Mouse (Mus musculus) kidney, postnatal 25 days (tissue): ENCODE measurements around the gene Emid1.
A peak's percentile ranks its signal among the peaks of the same experiment; 100 is the strongest.
"Not testable (repeated sequence)": the region's sequence is repeated elsewhere in the genome, so short reads cannot be mapped to it uniquely, and the experiment has no call there.

ENCODE experiments used
- DNase-seq, 2 experiments: peaks; one replicate each; pipeline ENCODE4 v3.0.0; 2021; ENCODE audit warnings: mixed read lengths in 2 of 2

Gene Emid1

GRCm38 (mm10) chr11:5102384-5102783 lies 49.7 kb downstream of the Emid1 start:
- no peak for DNase-seq

GRCm38 (mm10) chr11:5101641-5102040 lies 50.4 kb downstream of the Emid1 start:
- DNase-seq, result no peak

GRCm38 (mm10) chr11:5100801-5101200 lies 51.3 kb downstream of the Emid1 start:
- no peak for DNase-seq

GRCm38 (mm10) chr11:5100283-5100682 lies 51.8 kb downstream of the Emid1 start:
- no peak for DNase-seq

- DNase-seq, result peak; percentile 91 to 93
These were observed 52.4 kb downstream of the Emid1 start for GRCm38 (mm10) chr11:5099576-5100183.

GRCm38 (mm10) chr11:5098736-5099542 lies 53.1 kb downstream of the Emid1 start, which contains the start of the genes Rhbdd3 and Ewsr1:
Gene Rhbdd3 (plus strand): TSS chr11:5098926.
Gene Ewsr1 (minus strand): TSS chr11:5099266.
- peak; percentile 95 to 97 for DNase-seq

GRCm38 (mm10) chr11:5098035-5098735 lies 53.9 kb downstream of the Emid1 start:
- peak; percentile 63 to 78 for DNase-seq

GRCm38 (mm10) chr11:5096480-5097020 lies 55.5 kb downstream of the Emid1 start:
- DNase-seq, result no peak

- DNase-seq, result no peak
These were observed 56.2 kb downstream of the Emid1 start for GRCm38 (mm10) chr11:5095877-5096276.

GRCm38 (mm10) chr11:5091706-5092105 lies 60.4 kb downstream of the Emid1 start:
- DNase-seq, result no peak

GRCm38 (mm10) chr11:5089147-5089546 lies 62.9 kb downstream of the Emid1 start:
- DNase-seq, result no peak

GRCm38 (mm10) chr11:5076843-5077242 lies 75.2 kb downstream of the Emid1 start:
- DNase-seq, result not testable (repeated sequence)

- DNase-seq, result no peak
These were observed 76.3 kb downstream of the Emid1 start for GRCm38 (mm10) chr11:5075760-5076159.

- DNase-seq, result peak in 1 of 2 experiments; percentile 45
These were observed 77.2 kb downstream of the Emid1 start for GRCm38 (mm10) chr11:5074882-5075281.

GRCm38 (mm10) chr11:5068126-5068971 lies 83.7 kb downstream of the Emid1 start:
- DNase-seq, result no peak

GRCm38 (mm10) chr11:5067063-5067462 lies 85.0 kb downstream of the Emid1 start:
- no peak for DNase-seq

GRCm38 (mm10) chr11:5065056-5065821 lies 86.8 kb downstream of the Emid1 start, which contains the start of gene Gas2l1:
Gene Gas2l1 (minus strand): TSS chr11:5065327.
- peak; percentile 94 to 95 for DNase-seq

GRCm38 (mm10) chr11:5064282-5065055 lies 87.6 kb downstream of the Emid1 start:
- no peak for DNase-seq

GRCm38 (mm10) chr11:5063561-5064281 lies 88.3 kb downstream of the Emid1 start:
- no peak for DNase-seq
